Mouse (Mus musculus) A20 (cell line): ENCODE measurements around the gene Tnni2.
A peak's percentile ranks its signal among the peaks of the same experiment; 100 is the strongest.

ENCODE experiments used
- DNase-seq: peaks from one replicate; pipeline ENCODE4 v3.0.0-alpha.2; 2011; ENCODE audit warnings: low read depth, low spot score

Tnni2 gene

GRCm38 (mm10) chr7:142481568-142482255 lies 40.1 kb downstream of the Tnni2 start:
- DNase-seq: no peak

DNA sequence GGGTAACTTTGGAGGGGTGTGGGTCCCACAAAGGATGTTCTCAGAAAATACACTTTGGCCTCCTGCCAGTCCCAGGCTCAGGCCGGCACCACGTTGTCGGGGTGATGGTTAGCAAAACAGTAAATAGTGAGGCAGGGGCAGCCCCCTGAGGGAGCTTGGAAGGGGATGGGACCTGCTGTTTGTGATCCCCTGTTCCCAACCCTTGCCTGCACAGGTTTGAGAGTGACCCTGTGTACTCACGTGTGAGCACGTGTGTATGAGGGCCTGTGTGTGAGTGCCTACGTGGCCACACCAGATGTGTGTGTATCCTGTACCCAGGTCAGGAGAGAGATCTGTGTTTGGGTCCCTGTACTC lies 40.6 kb downstream of the Tnni2 start:
- no peak for DNase-seq

GRCm38 (mm10) chr7:142483136-142483535 lies 41.5 kb downstream of the Tnni2 start:
- DNase-seq: no peak

GRCm38 (mm10) chr7:142484780-142485179 lies 43.2 kb downstream of the Tnni2 start:
- DNase-seq: no peak

DNA sequence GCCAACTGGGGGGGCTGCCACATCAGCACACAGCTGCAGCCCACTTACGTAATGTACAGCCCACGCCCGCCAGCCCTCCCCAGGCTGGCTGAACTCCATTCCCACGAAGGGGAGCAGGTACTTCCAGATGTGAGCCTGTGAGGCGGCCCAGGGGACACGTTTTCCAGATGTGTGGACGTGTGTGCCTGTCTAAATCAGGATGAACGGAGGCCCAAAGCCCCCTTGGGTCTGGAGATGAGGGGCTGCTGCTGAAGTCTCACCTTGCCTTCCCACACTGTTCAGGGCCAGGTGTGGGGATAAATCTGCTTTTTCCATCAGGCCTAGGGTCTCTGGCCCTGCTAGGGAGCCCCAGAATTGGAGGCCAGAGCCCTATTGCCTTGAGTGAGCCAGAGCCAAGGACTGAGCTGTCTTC lies 45.1 kb downstream of the Tnni2 start:
- DNase-seq: no peak

- peak; percentile 30 for DNase-seq
These were observed 45.8 kb downstream of the Tnni2 start for GRCm38 (mm10) chr7:142487341-142487859.

- no peak for DNase-seq
These were observed 46.4 kb downstream of the Tnni2 start for GRCm38 (mm10) chr7:142488053-142488452.

GRCm38 (mm10) chr7:142493535-142493934 lies 51.9 kb downstream of the Tnni2 start:
- no peak for DNase-seq
